Mouse (Mus musculus) embryo, embryonic 9.5 days (tissue): Measurements from ENCODE around the gene Nfyc.

Source experiments
- DNase-seq: peaks from one replicate; pipeline ENCODE4 v3.0.0-alpha.2; 2017; ENCODE audit errors: extremely low spot score

The Nfyc gene

DNA sequence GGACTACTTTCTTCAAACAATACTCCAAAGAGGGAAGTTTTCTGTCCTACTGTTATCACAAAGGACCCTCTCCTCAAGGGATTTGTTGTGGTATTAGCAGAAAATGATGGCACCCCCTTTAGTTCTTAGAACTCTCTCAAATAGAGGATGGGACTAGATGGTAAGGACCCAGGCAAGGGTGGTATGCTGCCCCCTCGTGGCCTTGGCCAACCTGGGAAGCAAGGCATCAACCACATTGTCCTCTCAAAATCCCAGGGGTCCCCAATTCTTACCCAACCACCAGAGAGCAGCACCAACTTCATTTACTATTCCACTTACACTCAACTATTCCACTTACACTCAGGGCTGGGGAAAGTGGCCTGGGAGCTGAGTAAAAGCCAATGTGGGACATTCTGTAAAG, 76.1 kb downstream of the Nfyc start:
- DNase-seq: peak; percentile 71

DNA sequence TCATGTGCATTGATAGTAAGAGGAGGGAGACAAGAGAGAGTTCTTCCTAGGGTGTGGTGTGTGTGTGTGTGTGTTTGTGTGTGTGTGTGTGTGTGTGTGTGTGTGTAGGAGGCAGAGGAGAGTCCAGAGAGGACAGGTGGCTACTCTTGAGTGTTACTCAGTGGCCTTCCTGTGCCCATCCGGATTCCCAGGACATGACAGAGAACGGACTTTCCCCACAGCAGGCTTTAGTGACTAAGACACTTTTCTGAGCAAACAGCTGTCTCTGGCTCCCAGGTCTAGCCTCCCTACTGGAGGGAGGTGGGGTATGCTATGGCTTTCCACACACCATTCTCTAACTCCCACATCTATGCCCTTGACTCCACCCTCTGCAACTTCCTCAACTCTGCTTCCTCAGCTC, 81.8 kb downstream of the Nfyc start:
- no peak for DNase-seq

DNA sequence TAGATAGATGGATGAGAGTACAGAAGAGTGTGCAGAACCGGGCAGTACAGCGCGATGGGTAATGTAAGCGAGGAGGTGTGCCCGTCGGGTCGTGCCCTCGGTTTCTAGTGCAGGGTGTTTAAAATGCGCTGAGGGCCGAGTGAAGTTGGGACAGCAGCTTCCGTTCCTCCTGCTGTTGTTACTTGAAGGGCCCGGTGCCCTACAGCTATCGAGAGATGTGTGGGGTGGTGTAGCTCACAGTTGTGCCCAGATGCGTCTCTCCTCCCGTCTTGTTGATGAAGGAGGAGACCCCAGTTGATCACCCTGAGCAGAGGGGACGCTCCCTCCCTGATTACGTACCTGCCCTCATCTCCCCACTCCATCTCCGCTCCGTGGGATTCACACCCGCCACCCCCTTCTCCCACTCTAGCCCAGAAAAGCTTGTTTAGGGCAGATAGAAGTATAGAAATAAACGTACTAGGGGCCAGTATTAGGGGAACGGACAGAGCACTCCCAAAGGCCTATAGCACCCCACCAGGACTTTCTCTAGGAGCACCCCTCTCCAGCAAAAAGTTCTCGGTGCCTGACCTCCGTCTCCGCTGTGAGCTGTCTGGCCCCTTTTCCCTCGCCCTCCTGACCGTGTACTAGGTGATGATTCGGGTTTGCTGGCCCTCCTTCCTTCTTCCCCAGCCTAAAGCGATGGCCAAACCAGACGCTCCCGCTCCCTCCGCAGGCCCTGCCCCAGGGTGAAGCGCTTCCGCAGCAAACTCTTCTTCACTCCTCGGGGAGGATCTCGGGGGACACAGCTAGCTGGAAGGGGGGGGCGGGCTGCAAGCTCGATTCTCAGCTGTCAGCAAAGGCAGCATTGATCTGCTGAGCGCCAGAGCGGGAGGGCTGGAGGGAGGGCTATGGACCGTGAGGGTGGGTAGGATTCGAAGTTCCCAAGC, 83.2 kb downstream of the Nfyc start, which contains the start of gene Kcnq4:
Gene Kcnq4 (minus strand): TSS at position 672 of the 926 bp plus-strand sequence.
- no peak for DNase-seq

DNA sequence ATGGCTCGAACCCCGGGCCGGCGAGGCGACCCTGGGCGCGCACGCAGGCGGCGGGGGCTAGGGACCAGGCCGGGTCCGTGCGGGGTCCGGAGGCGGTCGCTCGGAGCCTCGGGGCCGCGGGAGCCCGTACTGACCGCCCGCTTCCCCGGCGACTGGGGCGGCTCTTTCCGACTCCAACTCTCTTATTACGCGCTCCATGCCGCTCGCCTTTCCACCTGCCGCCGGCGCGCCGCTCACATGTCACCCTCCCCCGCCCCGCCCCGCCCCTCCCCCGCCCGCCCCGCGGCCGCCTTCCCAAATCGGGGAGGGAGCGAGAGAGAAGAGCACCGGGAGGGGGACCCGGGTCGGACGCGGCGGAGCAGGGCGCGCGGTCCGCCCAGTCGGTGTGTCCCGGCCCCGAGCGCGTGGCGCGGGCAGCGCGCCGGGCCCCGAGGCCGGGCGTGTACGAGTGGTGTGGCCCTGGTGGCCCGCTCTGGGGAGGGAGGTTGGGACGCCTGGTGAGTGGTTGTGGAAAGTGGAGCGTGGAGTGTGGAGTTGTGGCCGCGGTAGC, 84.1 kb downstream of the Nfyc start:
- DNase-seq: peak; percentile 57

DNA sequence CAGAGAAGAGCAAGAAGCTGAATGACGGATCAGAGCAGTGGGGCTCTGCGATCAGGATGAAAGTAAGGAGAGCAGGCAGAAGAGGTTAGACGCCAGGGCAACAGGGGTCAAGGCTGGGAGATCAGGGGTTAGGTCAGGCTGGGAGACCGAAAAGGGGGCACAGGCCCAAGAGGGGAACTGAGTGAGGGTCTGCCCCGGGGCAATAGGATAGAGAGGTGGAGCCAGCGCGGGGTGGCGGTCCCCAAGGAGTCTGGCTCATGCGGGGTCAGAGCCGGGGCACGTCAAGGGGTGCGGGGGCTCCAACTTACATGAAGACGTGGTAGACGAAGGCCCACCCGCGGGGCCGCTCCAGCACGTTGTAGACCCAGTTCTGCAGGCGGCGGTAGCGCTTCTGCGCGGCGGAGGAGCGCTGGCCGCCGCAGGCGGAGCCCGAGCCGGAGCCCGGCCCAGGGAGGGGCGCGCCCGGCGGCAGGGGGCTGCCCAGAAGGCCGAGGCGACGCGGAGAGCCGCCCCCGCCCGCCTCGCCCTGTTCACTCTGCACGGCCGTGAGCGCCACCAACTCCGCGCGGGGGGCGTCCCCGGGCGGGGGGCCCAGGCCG, 84.7 kb downstream of the Nfyc start:
- peak; percentile 47 for DNase-seq

DNA sequence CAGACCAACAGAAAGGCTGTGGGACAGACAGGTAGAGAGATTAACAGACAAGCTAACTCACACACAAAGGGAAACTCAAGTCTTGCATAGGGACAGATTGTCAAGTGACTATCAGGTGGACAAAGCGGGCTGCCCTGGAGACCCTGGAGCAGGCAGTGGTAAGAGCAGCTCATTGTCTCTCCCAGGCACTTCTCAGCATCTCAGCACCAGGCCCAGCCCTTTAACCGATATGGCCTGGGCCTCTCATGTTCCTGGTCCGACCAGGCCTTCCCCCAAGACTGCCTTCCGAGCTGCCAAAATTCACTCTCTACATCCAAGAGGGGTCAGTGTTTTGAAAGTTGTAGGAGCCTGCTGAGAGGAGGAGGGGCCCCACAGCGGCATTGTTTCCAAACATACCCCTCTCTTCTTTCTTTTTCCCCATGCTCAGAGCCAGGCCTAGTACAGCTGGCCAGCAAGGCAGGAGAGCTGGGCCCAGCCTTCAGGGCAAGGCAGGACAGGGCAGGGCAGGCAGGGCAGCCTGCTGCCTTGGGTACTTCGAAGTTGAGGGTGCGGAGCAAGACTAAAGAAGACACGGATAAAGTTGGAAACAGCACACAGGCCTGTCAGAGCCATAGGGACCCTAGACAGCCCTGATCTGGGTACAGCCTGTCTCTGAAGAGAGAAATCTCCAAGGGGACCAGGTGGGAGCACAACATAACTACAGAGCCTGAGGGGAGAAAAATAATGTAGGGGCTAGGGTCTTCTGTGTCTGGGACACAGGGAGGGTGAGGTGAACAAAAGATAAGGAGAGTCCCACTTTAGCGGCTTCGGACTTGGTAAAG, 85.4 kb downstream of the Nfyc start:
- peak; percentile 48 for DNase-seq

DNA sequence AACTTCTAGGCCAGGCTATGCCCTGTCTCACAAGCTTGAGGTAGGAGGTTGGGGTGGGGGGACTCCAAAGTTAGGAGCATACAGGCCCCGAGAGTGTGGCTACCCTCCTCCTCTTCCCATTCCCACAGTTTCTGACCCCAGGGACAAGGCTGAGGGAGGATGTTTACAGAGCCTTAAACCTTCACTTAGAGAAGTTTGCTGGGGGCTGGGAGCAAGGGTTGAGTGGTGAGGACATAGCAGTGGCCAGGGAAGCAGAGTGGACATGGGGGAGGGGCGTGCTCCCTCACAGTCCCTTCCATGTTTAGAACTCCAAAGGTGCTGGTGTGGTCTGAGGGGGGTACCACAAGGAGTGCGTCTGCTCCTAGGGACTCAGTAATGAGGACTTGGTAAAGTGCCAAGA, 87.7 kb downstream of the Nfyc start:
- DNase-seq: no peak

DNA sequence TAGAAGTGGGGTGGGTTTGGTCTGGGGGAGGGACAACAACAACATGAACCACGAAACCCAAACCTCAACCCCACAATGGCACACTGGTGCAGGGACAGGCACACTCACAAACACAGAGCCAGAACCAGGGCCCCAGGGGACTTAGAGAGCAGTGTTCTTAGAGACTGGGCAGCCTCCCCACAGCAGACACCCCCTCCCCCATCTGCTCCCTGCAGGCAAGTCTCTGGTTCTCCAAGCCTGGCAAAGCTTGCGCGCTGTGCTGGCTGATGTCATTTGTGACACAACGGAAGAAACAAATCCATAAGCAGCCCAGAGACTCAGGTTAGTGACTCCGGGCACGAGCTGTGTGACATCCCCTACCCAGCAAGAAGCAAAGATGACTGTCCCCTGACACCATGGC, 90.1 kb downstream of the Nfyc start:
- no peak for DNase-seq

DNA sequence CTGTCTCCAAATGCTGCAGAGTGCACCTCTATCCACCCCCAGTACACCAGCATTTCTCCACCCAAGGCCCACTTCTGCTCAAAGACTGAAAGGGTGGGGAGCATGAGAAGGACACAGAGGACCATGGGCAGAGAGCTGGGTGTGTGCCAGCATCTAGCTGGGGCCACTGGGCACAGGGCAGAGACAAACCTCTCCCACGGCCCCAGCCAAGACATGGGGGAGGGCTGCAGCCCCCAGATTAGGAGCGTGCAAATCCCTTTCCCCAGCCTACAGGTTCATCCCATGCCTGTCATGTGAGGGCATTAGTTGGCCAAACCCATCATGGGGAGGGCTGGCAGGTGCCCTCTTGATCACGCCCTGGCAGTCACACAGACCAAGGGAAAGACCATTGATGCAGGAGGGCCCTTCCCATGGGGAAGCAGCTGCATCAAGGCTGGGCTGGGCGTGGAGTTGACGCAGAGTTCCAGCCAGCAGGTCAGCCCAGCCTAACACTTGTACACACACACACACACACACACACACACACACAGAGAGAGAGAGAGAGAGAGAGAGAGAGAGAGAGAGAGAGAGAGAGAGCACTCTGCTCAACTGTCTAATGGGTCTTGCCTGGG, 97.3 kb downstream of the Nfyc start:
- no peak for DNase-seq

DNA sequence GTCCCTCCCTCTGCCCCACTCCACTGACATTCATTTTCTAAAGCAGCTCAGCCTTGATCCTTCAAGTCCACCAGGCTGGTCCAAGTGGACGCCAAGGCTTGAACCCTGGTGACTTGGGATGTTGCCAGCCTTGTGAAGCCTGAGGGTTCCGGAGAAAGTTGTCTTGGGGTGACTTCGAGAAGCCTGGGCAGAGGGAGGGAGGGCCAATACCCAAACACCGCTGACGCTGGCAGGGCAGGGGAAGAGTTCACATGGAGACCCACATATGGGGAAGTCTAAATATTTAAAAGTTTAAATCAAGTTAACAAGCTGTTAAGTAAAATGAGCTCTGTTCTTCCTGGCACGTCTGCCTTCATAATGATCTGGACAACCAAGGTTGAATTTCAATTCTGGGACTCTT, 98.6 kb downstream of the Nfyc start:
- no peak for DNase-seq

DNA sequence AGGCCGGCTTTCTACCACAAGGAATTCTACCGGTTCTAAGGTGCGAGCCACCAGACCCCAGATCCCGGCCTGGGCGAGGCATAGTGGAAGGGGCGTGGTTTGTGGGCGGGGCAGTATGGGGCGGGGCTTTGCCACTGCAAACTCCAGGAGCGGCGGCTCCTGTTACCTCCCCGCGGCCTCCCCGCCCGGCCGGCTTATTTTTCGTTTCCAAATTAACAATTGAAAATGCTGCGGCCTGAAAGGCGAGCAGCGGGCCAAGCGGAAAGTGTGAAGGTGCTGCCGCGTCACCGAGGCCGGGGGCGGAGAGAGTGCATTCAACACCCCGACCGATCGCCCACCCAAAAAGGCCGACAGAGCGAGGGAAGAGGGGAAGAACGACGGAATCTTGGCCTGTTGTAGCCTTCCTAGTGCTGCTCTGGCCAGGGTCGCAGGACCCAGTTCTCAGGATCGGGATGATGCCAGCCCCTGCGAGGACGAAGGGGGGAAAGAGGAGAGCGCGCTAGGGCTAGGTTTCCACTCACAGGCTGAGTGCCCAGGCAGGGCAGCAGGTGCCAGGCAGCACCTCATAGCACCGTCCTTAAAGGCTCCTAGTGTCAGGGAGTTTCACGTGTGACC, 100.2 kb downstream of the Nfyc start:
- DNase-seq: peak; percentile 87

DNA sequence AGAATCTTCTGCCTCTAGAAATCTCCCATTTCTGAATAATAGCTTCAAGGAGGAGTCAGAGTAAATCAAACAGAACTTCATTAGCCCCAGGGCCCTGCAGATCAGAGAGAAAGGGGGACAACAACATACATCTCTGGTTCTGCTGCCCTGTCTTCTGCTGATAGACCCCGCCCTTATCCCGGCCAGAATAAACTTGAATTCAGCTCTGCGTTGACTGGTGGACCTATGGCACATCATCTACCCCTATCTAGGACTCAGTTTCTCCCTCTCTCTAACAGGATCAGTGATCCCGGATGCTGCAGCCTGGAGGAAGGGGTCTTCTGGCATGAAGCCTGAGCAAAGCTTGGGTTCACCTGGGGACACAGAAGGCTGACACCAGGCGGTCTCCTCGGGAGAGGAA, 100.8 kb downstream of the Nfyc start:
- no peak for DNase-seq

DNA sequence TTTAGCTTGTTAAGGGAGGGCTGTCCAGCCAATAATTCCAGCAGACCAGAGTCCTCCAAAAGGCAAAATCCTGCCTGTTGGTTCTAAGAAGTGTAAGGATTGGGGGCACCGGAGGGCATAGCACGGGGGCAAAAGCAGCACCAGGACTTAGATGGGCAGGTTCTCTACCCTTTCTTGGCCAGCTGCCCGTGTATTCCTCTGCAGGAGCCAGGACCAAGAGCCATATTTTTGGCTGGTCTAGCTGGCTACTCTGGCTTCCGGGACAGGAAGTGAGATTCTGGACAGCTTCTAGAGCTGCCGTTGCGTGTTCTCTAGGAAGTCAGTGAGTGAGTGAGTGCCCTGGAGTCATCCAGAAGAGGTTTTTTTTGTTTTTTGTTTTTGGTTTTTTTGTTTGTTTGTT, 101.2 kb downstream of the Nfyc start:
- DNase-seq: no peak

DNA sequence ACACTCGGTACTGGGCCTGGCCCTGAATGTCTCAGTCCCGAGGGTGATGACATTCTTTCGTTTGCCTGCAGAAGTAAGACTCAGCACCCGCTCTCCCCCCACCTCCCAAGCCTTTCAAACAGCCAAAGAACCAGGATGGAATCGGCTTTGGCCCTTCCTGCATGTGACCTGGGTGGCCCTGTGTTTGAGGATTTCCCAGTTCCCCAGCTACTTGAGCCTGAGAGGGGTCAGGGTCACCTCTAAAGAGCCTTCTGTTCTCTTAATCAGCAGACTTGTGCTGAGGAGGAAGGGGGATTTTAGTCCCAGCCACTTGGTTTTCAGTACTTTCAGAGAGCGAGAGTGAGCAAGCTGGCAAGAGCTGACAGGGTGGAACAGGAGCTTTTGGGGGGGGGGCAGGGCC, 101.9 kb downstream of the Nfyc start:
- peak; percentile 35 for DNase-seq

DNA sequence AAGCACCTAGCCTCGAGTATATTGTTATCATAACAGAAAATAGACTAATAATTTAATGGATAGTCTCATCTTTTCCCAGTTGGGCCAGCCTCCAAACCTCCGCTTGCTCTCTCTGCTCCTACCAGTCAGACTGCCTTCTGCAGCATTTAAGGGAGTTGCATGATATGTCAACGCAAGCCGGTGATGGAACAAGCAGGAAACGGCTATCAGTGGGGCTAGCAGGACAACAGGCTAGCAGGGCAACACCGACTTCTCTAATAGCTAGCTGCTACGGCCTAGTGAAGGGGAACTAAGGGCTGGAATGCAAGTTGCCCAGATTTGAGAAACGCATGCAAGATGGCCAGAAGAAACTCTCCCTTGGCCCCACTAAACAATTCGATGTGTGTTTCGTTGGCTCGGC, 103.5 kb downstream of the Nfyc start:
- DNase-seq: no peak

DNA sequence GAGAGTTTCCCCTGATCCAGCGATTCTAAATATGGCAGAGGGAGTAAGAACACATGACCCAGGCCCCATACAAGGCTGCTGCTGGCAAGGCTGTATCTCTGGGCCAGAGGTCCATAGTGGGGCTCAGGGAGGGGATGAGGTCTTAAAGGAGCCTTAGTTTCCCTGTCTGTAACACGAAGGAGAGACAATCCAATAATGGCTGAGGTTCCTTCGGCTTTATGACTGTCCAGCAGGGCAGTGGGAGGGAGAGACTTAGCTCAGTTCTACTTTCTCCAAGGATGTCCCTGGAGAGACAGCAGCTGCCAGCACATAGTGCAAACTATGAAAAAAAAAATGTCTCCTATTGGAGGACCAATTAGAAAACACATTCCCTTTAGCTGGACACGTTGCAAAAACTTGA, 105.2 kb downstream of the Nfyc start:
- no peak for DNase-seq

DNA sequence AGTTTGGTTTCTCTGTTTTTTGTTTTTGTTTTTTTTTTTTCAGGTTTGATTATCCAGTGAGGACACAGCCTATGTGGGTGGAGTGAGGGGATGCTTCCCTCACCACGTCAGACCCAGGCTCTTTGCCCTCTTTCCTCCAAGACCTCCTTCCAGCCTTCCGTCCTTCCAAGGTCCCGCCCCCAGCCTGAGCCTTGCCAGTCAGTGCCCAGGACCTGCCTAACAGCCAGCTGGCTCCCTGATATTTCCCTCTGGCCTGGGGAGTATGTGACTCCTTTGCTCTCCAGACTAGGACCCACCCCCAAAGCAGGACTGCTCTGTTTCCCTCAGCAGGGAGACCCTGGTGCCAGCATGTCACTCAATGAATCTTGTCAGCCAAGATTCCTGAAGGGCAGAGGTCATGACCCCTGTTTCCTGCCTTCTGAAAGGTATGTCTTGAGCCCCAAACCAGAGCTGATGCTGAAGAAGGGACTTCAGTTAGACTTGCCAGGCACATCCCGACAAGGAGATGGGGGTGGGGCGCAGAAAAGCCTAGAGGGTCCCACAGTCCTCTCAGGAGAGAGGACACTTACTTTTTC, 105.8 kb downstream of the Nfyc start:
- DNase-seq: peak; percentile 65

DNA sequence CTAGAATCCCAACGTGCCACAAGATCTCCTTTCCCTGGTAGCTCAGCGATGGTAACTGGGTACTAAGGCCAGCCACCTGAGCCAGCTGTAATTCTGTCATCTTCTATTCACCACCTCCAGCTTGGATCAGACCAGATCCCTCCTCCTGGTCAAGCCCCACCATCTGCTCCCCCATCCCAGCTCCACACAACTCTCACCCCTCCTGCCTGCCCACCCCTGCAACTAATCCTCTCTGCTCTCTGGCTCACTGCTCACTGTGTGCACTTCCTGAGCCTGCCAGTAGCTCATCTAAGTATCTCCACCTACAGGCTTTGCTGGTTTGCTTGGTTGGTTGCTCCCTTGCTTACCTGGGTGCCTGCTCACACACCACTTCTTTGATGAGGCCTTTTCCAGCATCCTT, 109.8 kb downstream of the Nfyc start:
- no peak for DNase-seq

DNA sequence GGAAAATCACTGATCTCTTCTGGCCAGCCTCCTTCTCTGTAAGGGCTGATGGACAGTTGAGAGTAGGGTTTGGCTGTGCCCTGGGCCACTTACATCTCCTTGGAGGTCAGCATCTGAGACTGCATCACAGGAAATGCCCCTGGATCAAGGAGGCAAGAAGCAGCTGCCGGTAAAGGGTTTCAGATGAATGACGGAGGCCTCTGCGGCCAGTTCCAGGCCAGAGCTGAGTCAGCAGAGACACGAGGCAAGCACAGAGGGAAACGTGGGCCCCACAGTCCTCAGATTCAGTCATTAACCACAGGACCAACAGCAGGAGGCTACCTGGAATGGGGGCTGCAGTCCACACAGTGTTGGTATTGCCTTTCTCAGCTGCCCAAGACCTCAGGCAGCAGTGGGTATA, 112.2 kb downstream of the Nfyc start:
- no peak for DNase-seq

DNA sequence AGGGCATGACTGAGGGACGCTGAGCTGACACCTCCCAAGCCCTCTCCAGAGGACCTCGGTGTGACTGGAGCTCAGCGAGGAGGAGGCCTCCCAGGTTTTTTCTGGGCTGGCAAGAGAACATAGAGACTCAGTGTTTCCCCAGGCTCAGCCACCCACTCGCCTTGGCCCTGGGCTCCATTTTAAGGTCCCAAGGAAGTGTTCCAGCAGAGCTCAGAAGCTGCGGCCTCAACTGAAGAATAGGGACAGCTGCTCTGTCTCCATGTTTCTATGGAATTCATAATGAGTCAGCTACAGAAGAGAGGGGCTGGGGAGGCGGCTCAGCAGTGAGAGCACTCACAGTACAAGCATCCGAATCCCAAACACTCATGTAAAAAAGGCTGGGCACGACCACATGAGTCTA, 113.8 kb downstream of the Nfyc start:
- no peak for DNase-seq

DNA sequence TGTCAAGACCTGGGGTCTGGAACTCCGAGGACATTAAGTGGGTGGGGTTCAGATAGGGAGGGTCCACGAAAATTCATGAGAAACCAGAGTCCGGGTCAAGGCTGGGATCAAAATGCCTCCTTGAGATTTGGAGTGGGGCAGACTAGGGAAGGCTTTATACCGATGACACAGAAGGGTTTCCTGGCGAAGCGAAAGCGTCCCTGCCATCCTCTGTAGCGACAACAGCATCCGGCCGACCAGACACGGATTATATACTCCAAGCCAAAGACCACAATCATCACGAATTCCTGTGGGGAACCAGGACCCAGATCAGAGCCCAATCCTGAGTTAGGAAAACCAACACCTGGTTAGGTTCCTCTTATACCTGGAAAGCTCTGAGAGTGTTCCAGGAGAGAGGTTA, 114.6 kb downstream of the Nfyc start:
- no peak for DNase-seq
